Mouse (Mus musculus) limb, embryonic 14.5 days (tissue): ENCODE measurements at regions not wholly inside any gene's neighbourhood (a gene's known extent, or its start where the extent isn't known, plus 50 kb on each side); places are given as distances from the start of the nearest gene placed in this dataset.

Source experiments
- ATAC-seq: fragments of 200-750 bp; cut with Nextera tagmentation; 2 replicates; pipeline ENCODE4 v1.8.0; 2017; ENCODE audit warnings: low read depth, moderate number of reproducible peaks, moderate TSS enrichment; ENCODE audit not compliant: low FRiP score
- DNase-seq: peaks from one replicate; pipeline ENCODE4 v3.0.0-alpha.2; 2015; ENCODE audit warnings: low spot score
- H3K27ac ChIP-seq: fragments of 300-500 bp; sonication (generic); replicated peaks from 2 replicates; pipeline ENCODE4 v1.5.1; 2014; ENCODE audit warnings: low read depth, mild to moderate bottlenecking, low read length, moderate library complexity, mixed read lengths
- H3K27me3 ChIP-seq: fragments of 300-500 bp; sonication (generic); 2 replicates; pipeline ENCODE4 v1.6.1; 2014; ENCODE audit warnings: low read length, mixed read lengths; ENCODE audit not compliant: control insufficient read depth, insufficient read depth
- H3K36me3 ChIP-seq: fragments of 300-500 bp; sonication (generic); 2 replicates; pipeline ENCODE4 v1.6.1; 2014; ENCODE audit warnings: mild to moderate bottlenecking, low read length, moderate library complexity, mixed read lengths; ENCODE audit not compliant: control insufficient read depth, insufficient read depth
- H3K4me1 ChIP-seq: fragments of 300-500 bp; sonication (generic); 2 replicates; pipeline ENCODE4 v1.6.1; 2014; ENCODE audit warnings: antibody characterized with exemption, low read length, mixed read lengths; ENCODE audit not compliant: control insufficient read depth, insufficient read depth
- H3K4me2 ChIP-seq: fragments of 300-500 bp; sonication (generic); replicated peaks from 2 replicates; pipeline ENCODE4 v1.6.1; 2014; ENCODE audit warnings: low read depth, mild to moderate bottlenecking, low read length, moderate library complexity; ENCODE audit not compliant: severe bottlenecking
- H3K4me3 ChIP-seq: fragments of 300-500 bp; sonication (generic); replicated peaks from 2 replicates; pipeline ENCODE4 v1.5.1; 2014; ENCODE audit warnings: low read length
- H3K9ac ChIP-seq: fragments of 300-500 bp; sonication (generic); 2 replicates; pipeline ENCODE4 v1.6.1; 2014; ENCODE audit warnings: mild to moderate bottlenecking, low read depth, low read length, moderate library complexity; ENCODE audit not compliant: severe bottlenecking
- H3K9me3 ChIP-seq: fragments of 300-500 bp; sonication (generic); 2 replicates; pipeline ENCODE4 v1.6.1; 2016; ENCODE audit warnings: low read length; ENCODE audit not compliant: control insufficient read depth
- POLR2A ChIP-seq: fragments of 200-500 bp; IDR thresholded peaks from 2 replicates; pipeline ENCODE4 v1.8.0; 2012; ENCODE audit warnings: inconsistent platforms, mild to moderate bottlenecking, moderate library complexity, borderline replicate concordance; ENCODE audit not compliant: insufficient read depth, insufficient read length; ENCODE audit errors: extremely low read depth
- WGBS: fragments of 180-500 bp; shearing (Covaris S2); extraction: QIAGEN DNeasy Blood & Tissue Kit; methylation state at CpG from one replicate; pipeline ENCODE4 v1.1.7; 2014; 5-methylcytosine and 5-hydroxymethylcytosine counted together

GRCm38 (mm10) chr8:113065246-113066169, 495.7 kb downstream of the Cntnap4 start:
- ATAC-seq (no peak), DNase-seq (no peak)
- no peak overlapping the region for H3K4me3 ChIP-seq
- no peak for TF ChIP-seq POLR2A
- H3K9me3 ChIP-seq = no peaks in the 10 kb centered on the region
- H3K36me3 ChIP-seq = no peaks in the 10 kb centered on the region
- WGBS = 76% methylated on average over 2 of the region's 2 CpGs
- no peak overlapping the region for H3K9ac ChIP-seq
- no peaks in the 10 kb centered on the region for H3K4me1 ChIP-seq
- H3K4me2 ChIP-seq = no peak overlapping the region
- no peak overlapping the region for H3K27ac ChIP-seq
- H3K27me3 ChIP-seq = no peaks in the 10 kb centered on the region

DNA sequence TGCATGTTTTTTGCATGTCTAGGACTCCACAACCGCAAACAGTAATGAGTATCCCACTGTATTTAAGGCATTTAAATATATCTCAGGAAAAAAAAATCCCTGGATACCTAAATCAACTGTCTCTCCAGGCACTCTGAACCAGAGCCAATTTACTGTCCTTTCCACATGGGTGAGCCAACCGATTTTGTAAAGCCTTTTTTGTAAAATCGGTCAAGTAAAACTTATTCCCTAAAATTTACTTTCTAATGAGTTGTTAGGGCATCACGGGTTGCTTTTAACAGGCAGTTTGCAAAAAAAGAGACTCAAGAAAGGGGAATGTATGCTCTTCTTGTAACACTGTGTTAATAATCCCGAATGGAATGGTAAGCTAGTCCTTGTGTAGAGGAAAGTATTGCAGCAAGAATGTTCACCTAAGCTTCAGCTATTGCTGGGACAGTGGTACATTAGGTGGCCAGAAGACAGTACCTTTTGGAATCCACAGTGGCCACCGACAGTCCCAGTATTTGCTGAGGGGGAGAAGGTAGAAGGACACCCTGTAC, 496.4 kb downstream of the Cntnap4 start:
- 82% methylated on average over 6 of the region's 6 CpGs for WGBS
- no peaks in the 10 kb centered on the region for H3K9me3 ChIP-seq
- no peak for DNase-seq
- no peak overlapping the region for H3K4me3 ChIP-seq
- H3K9ac ChIP-seq = no peak overlapping the region
- TF ChIP-seq POLR2A = no peak
- no peaks in the 10 kb centered on the region for H3K36me3 ChIP-seq
- ATAC-seq = no peak
- no peaks in the 10 kb centered on the region for H3K27me3 ChIP-seq
- H3K4me2 ChIP-seq = no peak overlapping the region
- H3K27ac ChIP-seq = no peak overlapping the region
- no peaks in the 10 kb centered on the region for H3K4me1 ChIP-seq

DNA sequence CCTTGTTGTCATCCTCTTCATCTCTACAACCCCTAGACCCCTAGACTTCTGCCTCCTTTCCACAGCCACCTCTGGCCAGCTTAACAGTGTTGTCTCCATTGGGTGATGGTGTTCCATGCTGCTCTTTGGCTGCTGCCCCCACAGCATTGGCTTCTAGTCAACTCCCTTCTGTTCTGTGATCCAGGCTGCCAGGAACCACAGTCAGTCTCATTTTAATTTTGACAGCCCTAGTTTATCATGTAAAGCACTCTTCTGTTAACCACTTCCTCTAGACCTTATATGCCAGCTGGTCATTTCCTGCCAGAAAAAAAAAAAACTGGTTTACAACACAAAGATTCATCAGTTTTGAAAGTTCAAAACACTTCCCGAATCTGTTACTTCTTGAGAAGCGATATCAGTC, 514.1 kb downstream of the Cntnap4 start:
- Histone ChIP-seq H3K9me3 (no peaks in the 10 kb centered on the region), H3K4me3 (no peak overlapping the region), H3K4me1 (no peaks in the 10 kb centered on the region), H3K36me3 (no peaks in the 10 kb centered on the region), H3K27ac (no peak overlapping the region), H3K4me2 (no peak overlapping the region), H3K9ac (no peak overlapping the region), H3K27me3 (no peaks in the 10 kb centered on the region)
- TF ChIP-seq POLR2A = no peak
- ATAC-seq = no peak
- 94% methylated on average over 2 of the region's 2 CpGs for WGBS
- no peak for DNase-seq

DNA sequence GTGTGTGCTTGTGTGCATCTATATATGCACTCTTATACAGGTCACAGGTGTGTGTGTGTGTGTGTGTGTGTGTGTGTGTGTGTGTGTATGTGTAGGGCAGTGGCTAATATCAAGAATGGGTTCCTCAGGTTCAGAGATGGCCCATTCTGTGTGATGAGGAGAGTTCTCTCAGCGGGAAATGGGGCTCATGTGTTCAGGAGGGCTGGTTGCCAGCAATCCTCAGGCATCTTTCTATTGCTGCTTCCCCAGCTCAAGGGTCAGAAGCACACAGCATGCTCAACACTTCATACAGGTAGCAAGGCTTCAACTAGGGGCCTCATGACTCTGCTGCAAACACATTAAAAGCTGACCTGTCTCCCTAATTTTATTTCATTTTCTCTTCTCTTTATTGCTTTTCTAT, 517.7 kb downstream of the Cntnap4 start:
- Histone ChIP-seq H3K9me3 (no peaks in the 10 kb centered on the region), H3K4me3 (no peak overlapping the region), H3K4me2 (no peak overlapping the region), H3K36me3 (no peaks in the 10 kb centered on the region), H3K4me1 (no peaks in the 10 kb centered on the region), H3K9ac (no peak overlapping the region), H3K27me3 (no peaks in the 10 kb centered on the region), H3K27ac (no peak overlapping the region)
- no peak for DNase-seq
- 82% methylated on average over 1 of the region's 1 CpGs for WGBS
- no peak for TF ChIP-seq POLR2A
- no peak for ATAC-seq

- H3K27me3 ChIP-seq = no peaks in the 10 kb centered on the region
- no peak overlapping the region for H3K9ac ChIP-seq
- H3K4me1 ChIP-seq = no peaks in the 10 kb centered on the region
- no peak overlapping the region for H3K4me3 ChIP-seq
- no peak for TF ChIP-seq POLR2A
- no peaks in the 10 kb centered on the region for H3K36me3 ChIP-seq
- ATAC-seq (no peak), DNase-seq (no peak)
- no peak overlapping the region for H3K4me2 ChIP-seq
- H3K27ac ChIP-seq = no peak overlapping the region
- no peaks in the 10 kb centered on the region for H3K9me3 ChIP-seq
- 67% methylated on average over 6 of the region's 6 CpGs for WGBS
Observed at GRCm38 (mm10) chr8:113111665-113112064, 523.7 kb upstream of the Mon1b start.
